Mouse (Mus musculus) forebrain, embryonic 16.5 days (tissue): ENCODE measurements around the gene Dohh. TPM values are rescaled to one million over a fixed set of nuclear protein-coding genes. Genes with fewer than 3 reads are reported as not detected.
A peak's percentile ranks its signal among the peaks of the same experiment; 100 is the strongest.

ENCODE experiments used
- ATAC-seq: fragments of 200-750 bp; cut with Nextera tagmentation; 2 replicates; pipeline ENCODE4 v1.8.0; 2017; ENCODE audit warnings: mild to moderate bottlenecking, moderate library complexity
- H3K27ac ChIP-seq: fragments of 300-500 bp; sonication (generic); 2 replicates; pipeline ENCODE4 v1.5.1; 2014; ENCODE audit warnings: low read length, control low read depth
- H3K27me3 ChIP-seq: fragments of 300-500 bp; sonication (generic); replicated peaks from 2 replicates; pipeline ENCODE4 v1.6.1; 2014; ENCODE audit warnings: low read length; ENCODE audit not compliant: control insufficient read depth, insufficient read depth
- H3K36me3 ChIP-seq: fragments of 300-500 bp; sonication (generic); 2 replicates; pipeline ENCODE4 v1.6.1; 2014; ENCODE audit not compliant: control insufficient read depth, insufficient read depth
- H3K4me1 ChIP-seq: fragments of 300-500 bp; sonication (generic); replicated peaks from 2 replicates; pipeline ENCODE4 v1.6.1; 2014; ENCODE audit warnings: low read length; ENCODE audit not compliant: control insufficient read depth, insufficient read depth
- H3K4me2 ChIP-seq: fragments of 300-500 bp; sonication (generic); 2 replicates; pipeline ENCODE4 v1.6.1; 2014; ENCODE audit warnings: mild to moderate bottlenecking, low read length, control low read depth
- H3K4me3 ChIP-seq: fragments of 300-500 bp; sonication (generic); replicated peaks from 2 replicates; pipeline ENCODE4 v1.5.1; 2014; ENCODE audit warnings: mild to moderate bottlenecking, low read length, control low read depth
- H3K9ac ChIP-seq: fragments of 300-500 bp; sonication (generic); replicated peaks from 2 replicates; pipeline ENCODE4 v1.6.1; 2014; ENCODE audit warnings: low read depth, low read length, control low read depth
- H3K9me3 ChIP-seq: fragments of 300-500 bp; sonication (generic); 2 replicates; pipeline ENCODE4 v1.6.1; 2016; ENCODE audit warnings: low read length; ENCODE audit not compliant: control insufficient read depth
- WGBS: fragments of 180-500 bp; shearing (Covaris S2); extraction: QIAGEN DNeasy Blood & Tissue Kit; methylation state at CpG from one replicate; pipeline ENCODE4 v1.1.7; 2014; 5-methylcytosine and 5-hydroxymethylcytosine counted together
- polyA plus RNA-seq: library from polyadenylated mRNA; unstranded; fragments of >200 nt; fragmentation: Nextera tagmentation; extraction: Ambion mirVana; gene quantifications from 2 replicates; pipeline ENCODE4 v1.2.1, GENCODE M21; 2015

The Dohh gene
- polyA plus RNA-seq, 1 experiment from 2014 or later, result 91.0 TPM

DNA sequence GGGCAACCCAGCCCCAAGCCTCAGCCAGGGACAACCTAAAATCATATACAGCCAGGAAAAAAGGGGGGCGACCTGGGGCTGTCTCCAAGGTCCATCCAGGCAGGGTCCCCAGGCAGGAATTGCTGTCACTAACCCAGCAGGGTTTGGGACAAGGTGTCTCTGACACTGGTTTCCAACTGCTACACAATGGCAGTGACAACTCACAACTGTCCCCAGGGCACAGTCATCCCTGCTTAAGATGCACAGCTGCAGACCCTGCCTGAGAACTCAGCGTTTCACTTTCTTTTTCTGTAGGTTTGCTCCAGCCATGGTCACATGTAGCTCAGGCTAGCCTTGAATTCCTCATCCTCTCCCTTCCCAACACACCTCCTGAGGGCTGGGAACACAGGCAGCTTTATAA, 44.9 kb downstream of the Dohh start:
- Histone ChIP-seq H3K27ac (no peak overlapping the region), H3K4me3 (no peak overlapping the region), H3K4me1 (peaks cover 59% of the 10 kb centered on the region), H3K36me3 (no peaks in the 10 kb centered on the region), H3K4me2 (no peak overlapping the region), H3K9me3 (no peaks in the 10 kb centered on the region), H3K9ac (no peak overlapping the region), H3K27me3 (peaks cover 3% of the 10 kb centered on the region; the same call in 1 of the 2 replicates)
- 33% methylated on average over 2 of the region's 2 CpGs for WGBS
- ATAC-seq, result no peak

DNA sequence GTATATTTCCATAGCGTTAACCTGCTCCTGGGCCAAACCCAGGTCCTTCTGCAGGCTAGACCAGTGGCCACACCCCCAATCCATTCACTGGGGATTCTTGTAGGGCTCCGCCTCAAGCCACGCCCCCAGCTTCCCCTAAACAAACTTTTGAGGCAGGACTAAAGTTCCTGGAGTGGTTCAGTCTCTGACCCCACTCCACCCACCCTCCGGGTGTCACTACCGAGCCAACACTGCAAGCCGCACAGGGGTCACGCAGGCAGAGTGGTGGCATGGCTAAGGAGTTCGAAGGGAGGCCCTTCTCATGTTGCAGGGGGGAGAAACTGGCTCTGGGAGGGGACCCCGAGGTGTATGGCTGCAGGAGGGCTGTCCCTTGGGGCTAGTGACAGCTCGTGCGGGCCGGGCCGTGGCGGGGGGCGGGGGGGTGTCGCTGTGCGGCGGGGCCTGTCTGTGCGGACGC, 45.4 kb downstream of the Dohh start:
- 0% methylated on average over 16 of the region's 20 CpGs for WGBS
- ATAC-seq, result peak; percentile 1; the same call in 1 of the 2 replicates
- no peaks in the 10 kb centered on the region for H3K36me3 ChIP-seq
- H3K9me3 ChIP-seq, result no peaks in the 10 kb centered on the region
- H3K27ac ChIP-seq, result peak overlapping the region; percentile 94
- H3K4me3 ChIP-seq, result peak overlapping the region; percentile 81
- H3K4me2 ChIP-seq, result peak overlapping the region; percentile 85
- peak overlapping the region; percentile 85 for H3K9ac ChIP-seq
- peaks cover 3% of the 10 kb centered on the region; the same call in 1 of the 2 replicates for H3K27me3 ChIP-seq
- H3K4me1 ChIP-seq, result peaks cover 58% of the 10 kb centered on the region

DNA sequence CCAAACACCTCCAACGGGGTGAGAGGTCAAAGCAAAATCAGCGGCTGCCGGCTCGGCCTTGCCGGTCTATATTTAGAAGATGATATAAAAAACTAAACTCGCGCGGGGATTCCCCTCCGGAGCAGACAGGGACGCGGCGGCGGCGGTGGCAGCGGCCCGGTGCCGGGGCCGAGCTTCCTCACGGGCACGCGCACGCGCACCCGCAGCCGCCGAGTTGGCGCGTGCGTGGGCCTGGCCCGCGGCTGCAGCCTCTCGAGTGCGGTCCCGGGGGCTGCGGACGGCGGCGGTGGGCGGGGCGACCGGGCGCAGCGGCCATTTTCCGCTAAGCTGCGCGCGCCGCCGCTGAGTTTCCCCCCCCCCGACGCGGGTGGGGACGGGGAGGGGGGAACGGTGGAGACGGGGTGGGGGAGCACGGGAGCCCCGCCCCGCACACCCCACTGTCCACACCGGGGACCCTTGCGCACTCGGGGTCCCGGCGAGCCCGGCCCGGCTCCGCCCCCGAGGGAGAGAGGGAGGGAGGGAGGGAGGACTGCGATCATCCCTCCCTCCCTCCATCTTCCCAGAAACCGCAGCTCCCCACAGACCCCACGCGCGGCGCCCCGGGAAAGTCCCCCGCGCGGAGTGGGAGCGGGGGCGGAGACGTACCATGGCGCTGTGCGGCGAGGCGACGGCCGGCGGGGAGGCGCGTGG, 46.1 kb downstream of the Dohh start:
- H3K27me3 ChIP-seq, result peaks cover 3% of the 10 kb centered on the region; the same call in 1 of the 2 replicates
- no peaks in the 10 kb centered on the region for H3K36me3 ChIP-seq
- H3K27ac ChIP-seq, result peak overlapping the region; percentile 94
- peak overlapping the region; percentile 85 for H3K9ac ChIP-seq
- H3K9me3 ChIP-seq, result no peaks in the 10 kb centered on the region
- peak overlapping the region; percentile 85 for H3K4me2 ChIP-seq
- H3K4me3 ChIP-seq, result peak overlapping the region; percentile 81
- H3K4me1 ChIP-seq, result peaks cover 58% of the 10 kb centered on the region
- peak; percentile 18; the same call in 1 of the 2 replicates for ATAC-seq
- 0% methylated on average over 45 of the region's 89 CpGs for WGBS

DNA sequence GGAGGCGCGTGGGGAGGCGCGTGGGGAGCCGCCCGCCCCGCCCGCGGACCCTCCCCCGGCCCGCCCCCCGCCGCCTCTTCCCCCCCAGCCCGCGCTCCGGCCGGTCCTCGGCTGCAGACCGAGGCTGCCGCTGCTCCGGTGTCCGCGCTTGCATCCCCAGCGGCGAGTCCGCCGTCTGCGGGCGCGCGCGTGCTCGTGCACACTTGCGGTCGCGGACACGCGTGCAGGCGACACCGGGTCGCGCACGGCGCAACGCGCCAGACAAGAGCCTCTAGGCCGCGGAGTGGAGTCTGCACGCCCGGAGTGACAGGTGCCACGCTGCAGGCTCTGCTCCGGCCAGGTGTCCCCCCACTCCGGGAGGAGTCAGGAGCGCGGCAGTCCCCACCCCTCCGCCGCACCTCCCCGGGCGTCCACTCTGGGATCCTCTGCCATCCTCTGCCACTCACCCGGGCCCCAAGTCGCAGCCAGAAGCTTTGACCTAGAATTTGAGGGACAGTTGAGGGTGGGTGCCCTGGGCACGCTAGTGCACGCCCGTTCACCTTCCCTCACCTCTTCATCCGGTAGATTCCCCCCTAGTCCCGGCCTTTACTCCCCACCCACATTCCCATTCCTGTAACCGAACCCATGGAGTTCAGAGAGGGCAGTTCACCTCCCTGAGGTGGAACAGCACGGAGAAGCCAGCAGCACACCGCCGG, 46.8 kb downstream of the Dohh start:
- peak; percentile 6 for ATAC-seq
- peak overlapping the region; percentile 81 for H3K4me3 ChIP-seq
- no peaks in the 10 kb centered on the region for H3K36me3 ChIP-seq
- peak overlapping the region; percentile 85 for H3K4me2 ChIP-seq
- 1% methylated on average over 53 of the region's 70 CpGs for WGBS
- peaks cover 57% of the 10 kb centered on the region for H3K4me1 ChIP-seq
- H3K27ac ChIP-seq, result peak overlapping the region; percentile 94
- peaks cover 3% of the 10 kb centered on the region; the same call in 1 of the 2 replicates for H3K27me3 ChIP-seq
- peak overlapping the region; percentile 85 for H3K9ac ChIP-seq
- H3K9me3 ChIP-seq, result no peaks in the 10 kb centered on the region

DNA sequence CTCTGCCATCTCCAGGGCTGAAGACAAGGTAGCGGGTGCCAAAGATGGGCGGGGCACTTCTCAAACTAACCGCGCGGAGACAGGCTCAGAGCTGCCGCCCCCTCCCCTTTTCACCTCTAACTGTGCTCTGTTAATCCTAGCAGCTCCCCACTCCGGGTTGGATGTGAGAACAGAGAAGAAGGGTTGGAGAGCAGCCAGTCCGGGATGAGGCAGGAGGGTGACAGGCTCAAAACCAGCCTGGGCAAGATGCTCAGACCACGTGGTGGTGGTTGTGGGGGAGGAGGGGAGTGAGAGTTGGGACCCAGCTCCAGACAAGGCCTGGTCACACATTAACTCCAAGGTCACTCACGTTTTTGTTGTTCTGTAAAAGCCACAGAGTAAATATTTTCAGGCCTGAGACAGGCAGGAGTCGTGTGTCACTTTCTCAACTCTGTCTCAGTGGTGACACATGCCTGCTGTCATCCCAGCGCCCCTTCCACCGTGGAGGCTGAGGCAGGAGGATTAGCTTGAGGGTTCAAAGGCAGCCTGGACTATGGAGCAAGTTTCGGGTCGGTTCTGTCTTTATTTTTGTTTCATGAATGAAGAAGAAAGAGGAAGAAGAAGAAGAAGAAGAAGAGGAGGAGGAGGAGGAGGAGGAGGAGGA, 47.4 kb downstream of the Dohh start:
- Histone ChIP-seq H3K36me3 (no peaks in the 10 kb centered on the region), H3K4me2 (peak overlapping the region; percentile 85), H3K4me3 (peak overlapping the region; percentile 81), H3K27me3 (peaks cover 3% of the 10 kb centered on the region; the same call in 1 of the 2 replicates), H3K9ac (no peak overlapping the region; the same call in 1 of the 2 replicates), H3K27ac (peak overlapping the region; percentile 94), H3K9me3 (no peaks in the 10 kb centered on the region), H3K4me1 (peaks cover 51% of the 10 kb centered on the region)
- no peak for ATAC-seq
- WGBS, result 12% methylated on average over 15 of the region's 15 CpGs

DNA sequence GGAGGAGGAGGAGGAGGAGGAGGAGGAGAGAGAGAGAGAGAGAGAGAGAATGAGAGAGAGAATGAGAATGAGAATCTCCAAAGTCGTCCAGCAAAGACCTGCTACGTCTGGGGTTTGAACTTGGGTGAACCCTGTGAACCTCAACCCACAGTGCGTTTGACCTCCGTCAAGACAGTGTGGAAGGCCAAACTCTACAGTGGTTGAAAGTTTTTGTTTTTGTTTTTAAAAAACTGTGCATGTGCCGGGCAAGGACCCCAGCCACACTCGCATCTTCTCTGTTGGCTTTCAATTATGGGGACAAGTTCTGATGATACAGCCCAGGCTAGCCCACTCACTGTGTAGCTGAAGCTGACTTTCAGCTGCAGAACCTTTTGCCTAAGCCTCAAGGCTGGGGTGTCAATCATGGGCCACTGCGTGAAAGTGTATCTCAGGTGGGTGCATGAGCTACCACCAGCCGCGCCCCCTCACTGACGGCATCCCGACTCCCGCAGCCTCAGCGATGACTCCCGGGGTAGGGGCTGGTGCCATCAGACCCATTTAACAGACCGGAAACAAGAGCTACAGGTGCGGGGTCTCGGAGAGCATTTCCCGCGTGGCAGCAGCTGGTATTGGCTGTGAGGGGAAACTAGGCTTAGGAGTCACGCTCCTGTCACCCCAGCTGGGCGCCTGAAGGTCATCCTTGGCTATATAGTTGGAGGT, 48.1 kb downstream of the Dohh start:
- peaks cover 2% of the 10 kb centered on the region; the same call in 1 of the 2 replicates for H3K27me3 ChIP-seq
- peaks cover 44% of the 10 kb centered on the region for H3K4me1 ChIP-seq
- peak overlapping the region; percentile 58 for H3K4me2 ChIP-seq
- 0 out of 2 replicates have a peak overlapping the region, but pooled peaks have one; percentile 43 for H3K27ac ChIP-seq
- peak; percentile 0; the same call in 1 of the 2 replicates for ATAC-seq
- H3K4me3 ChIP-seq, result peak overlapping the region; percentile 25
- no peaks in the 10 kb centered on the region for H3K36me3 ChIP-seq
- 66% methylated on average over 21 of the region's 21 CpGs for WGBS
- H3K9ac ChIP-seq, result no peak overlapping the region
- no peaks in the 10 kb centered on the region for H3K9me3 ChIP-seq

DNA sequence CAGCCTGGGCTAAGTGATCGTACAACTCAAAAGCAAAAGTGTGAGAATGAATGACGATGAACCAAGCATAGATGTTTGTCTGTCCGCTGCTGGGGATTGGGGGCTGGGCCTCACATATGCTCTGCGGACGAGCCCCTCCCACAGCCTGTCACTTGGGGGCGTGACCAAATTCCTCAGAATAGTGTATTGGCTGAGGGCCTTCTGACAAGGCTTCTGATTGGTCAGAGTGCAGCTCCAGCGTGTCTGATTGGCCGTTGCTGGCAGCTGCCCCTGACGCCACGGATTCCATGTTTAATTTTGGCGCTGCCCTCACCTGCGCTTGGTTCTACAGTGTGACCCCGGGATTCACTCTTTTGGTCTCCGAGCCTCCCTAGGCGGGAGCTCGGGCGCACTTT, 48.6 kb downstream of the Dohh start:
- Histone ChIP-seq H3K4me2 (peak overlapping the region; percentile 58), H3K4me1 (peaks cover 43% of the 10 kb centered on the region), H3K4me3 (peak overlapping the region; percentile 34), H3K27me3 (no peaks in the 10 kb centered on the region), H3K27ac (peak overlapping the region; percentile 43; the same call in 1 of the 2 replicates), H3K9ac (peak overlapping the region; percentile 49), H3K36me3 (no peaks in the 10 kb centered on the region), H3K9me3 (no peaks in the 10 kb centered on the region)
- peak; percentile 88 for ATAC-seq
- 4% methylated on average over 17 of the region's 17 CpGs for WGBS

DNA sequence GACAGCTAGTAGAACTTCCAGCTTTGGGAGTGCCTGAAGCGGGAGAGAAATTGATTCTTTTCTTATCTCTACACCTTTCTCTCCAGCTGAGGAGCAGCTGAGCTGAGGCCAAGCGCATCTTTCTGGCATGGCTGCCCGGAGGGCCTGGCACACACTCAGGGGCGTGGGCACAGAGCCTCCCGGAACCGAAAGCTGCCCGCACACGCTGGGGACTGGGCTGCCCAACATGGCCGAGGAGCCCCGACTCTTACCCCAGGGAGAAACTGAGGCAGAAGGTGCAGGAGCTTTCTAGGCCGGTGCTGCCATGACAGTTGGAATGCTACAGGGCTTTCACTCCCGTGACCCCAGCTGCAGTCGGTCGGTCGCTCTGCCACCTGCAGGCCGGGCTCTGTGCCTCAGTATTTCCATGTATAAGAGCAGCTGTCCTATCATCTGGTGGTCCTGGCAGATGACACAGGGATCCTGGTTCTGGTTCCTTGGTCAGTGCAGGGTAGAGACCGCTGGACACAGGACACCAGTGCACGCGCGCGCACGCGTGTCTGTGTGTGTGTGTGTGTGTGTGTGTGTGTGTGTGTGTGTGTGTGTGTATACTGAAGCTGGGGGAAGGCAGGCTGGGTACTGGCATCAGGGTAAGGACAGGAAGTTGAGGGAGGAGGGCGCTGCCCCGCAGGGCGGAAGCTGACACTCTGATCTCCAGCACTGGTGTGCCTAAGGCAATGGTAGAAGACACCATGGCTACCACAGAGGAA, 49.5 kb downstream of the Dohh start:
- H3K4me2 ChIP-seq, result no peak overlapping the region
- no peak overlapping the region for H3K4me3 ChIP-seq
- peaks cover 43% of the 10 kb centered on the region for H3K4me1 ChIP-seq
- no peaks in the 10 kb centered on the region for H3K9me3 ChIP-seq
- H3K36me3 ChIP-seq, result no peaks in the 10 kb centered on the region
- no peaks in the 10 kb centered on the region for H3K27me3 ChIP-seq
- ATAC-seq, result no peak
- no peak overlapping the region for H3K9ac ChIP-seq
- WGBS, result 72% methylated on average over 26 of the region's 26 CpGs
- no peak overlapping the region for H3K27ac ChIP-seq
